Mouse (Mus musculus) embryonic stem cell, embryonic (primary cell): ENCODE results near the gene Ncf1.

Source experiments
- CTCF ChIA-PET, 4 experiments: fragments of 300-600 bp in 2 of 4; fragments of 350-600 bp in 2 of 4; sonication (Branson Sonifier 250); formaldehyde crosslinking; loops; one replicate each; lab custom pipeline; 2022; ENCODE audit warnings: inconsistent platforms in 2 of 4; lab: Charles Lee
- POLR2A ChIA-PET, 4 experiments: fragments of 300-600 bp in 2 of 4; fragments of 350-600 bp in 2 of 4; sonication (Branson Sonifier 250); formaldehyde crosslinking; loops; one replicate each; lab custom pipeline; 2022; ENCODE audit warnings: antibody characterized with exemption in 4 of 4, inconsistent platforms in 1 of 4; lab: Charles Lee

The Ncf1 gene

DNA sequence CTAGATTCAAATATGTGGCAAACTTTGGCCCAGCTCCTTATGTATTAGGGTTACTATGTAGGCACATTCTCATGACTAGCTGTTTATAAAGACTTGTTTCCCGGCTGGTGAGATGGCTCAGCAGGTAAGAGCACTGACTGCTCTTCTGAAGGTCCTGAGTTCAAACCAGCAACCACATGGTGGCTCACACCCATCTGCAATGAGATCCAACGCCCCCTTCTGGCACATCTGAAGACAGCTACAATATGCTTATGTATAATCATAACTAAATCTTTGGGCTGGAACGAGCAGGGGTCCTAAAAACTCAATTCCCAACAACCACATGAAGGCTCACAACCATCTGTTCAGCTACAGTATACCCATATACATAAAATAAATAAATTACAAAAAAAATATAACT is 24.4 kb upstream of the Ncf1 start:
- CTCF ChIA-PET, result interaction anchor here (0.6 to 2.2 kb wide), 16 partner anchors 10 to 439 kb away, joined by 3 to 7 read pairs (median 4); no protein-coding TSS in a partner anchor
- POLR2A ChIA-PET, result interaction anchor here in 2 of 4 experiments (0.5 to 1.7 kb wide), 9 partner anchors 8 to 362 kb away, joined by 3 to 4 read pairs (median 3); partner anchors contain the start of gene Rcc1l (in 2 of the 2)

- CTCF ChIA-PET, result no interaction called here
- POLR2A ChIA-PET, result interaction anchor here in 2 of 4 experiments (1.0 to 1.5 kb wide), 2 partner anchors 13 to 31 kb away, joined by 3 to 6 read pairs; no protein-coding TSS in a partner anchor
Observed at GRCm38 (mm10) chr5:134251083-134251482, 21.7 kb upstream of the Ncf1 start.

GRCm38 (mm10) chr5:134250601-134251000 is 21.2 kb upstream of the Ncf1 start:
- CTCF ChIA-PET, result interaction anchor here in 2 of 4 experiments (0.7 to 1.3 kb wide), 2 partner anchors 77 to 390 kb away, joined by 3 to 10 read pairs; no protein-coding TSS in a partner anchor
- POLR2A ChIA-PET, result interaction anchor here in 3 of 4 experiments (0.6 to 1.5 kb wide), 4 partner anchors 12 to 75 kb away, joined by 3 to 6 read pairs (median 4); no protein-coding TSS in a partner anchor

- POLR2A ChIA-PET, result interaction anchor here in 2 of 4 experiments (1.0 to 2.3 kb wide), 8 partner anchors 10 to 73 kb away, joined by 3 to 11 read pairs (median 4); no protein-coding TSS in a partner anchor
Observed at GRCm38 (mm10) chr5:134249245-134249649, 19.8 kb upstream of the Ncf1 start.

DNA sequence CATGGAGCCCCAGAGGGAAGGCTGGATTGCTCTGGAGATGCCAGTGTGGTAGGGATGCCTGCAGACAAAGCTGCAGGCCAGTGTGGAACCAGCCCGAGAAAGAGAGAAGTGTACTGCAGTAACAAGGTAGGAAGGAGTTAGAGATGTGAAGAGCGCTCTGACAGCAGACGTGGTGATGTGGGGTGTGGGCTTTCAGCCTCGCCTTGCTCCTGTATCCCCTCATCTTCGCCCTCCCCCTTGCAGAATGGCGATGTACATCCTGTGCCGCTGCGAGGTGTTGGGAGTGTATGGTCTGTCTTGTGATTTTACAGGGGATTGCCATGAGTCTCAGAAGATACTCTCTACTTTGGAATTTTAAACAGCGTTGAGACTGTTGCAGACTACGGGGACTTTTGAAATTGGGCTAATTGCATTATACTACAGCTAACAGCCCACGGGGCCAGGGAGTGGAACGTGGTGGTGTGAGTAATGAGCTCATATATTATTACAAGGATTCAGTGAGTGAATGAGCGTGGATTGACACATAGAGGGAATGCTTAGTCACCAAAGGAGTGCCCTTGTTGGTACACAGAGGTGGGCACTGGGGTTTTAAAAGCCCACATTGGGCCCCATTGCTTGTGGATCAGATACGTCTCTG is 19.3 kb upstream of the Ncf1 start:
- ChIA-PET POLR2A (interaction anchor here in 2 of 4 experiments (0.6 to 2.3 kb wide), 7 partner anchors 11 to 66 kb away, joined by 3 to 11 read pairs (median 4); partner anchors contain the start of gene Gtf2i (in 1 of the 2)), CTCF (interaction anchor here in 2 of 4 experiments (0.6 to 1.7 kb wide), 2 partner anchors 60 to 76 kb away, joined by 3 read pairs; no protein-coding TSS in a partner anchor)

More at GRCm38 (mm10) chr5:134249245-134249649, 19.8 kb upstream of the Ncf1 start:
- CTCF ChIA-PET, result interaction anchor here in 3 of 4 experiments (0.5 to 1.7 kb wide), 3 partner anchors 61 to 76 kb away, joined by 3 to 4 read pairs (median 3); no protein-coding TSS in a partner anchor

DNA sequence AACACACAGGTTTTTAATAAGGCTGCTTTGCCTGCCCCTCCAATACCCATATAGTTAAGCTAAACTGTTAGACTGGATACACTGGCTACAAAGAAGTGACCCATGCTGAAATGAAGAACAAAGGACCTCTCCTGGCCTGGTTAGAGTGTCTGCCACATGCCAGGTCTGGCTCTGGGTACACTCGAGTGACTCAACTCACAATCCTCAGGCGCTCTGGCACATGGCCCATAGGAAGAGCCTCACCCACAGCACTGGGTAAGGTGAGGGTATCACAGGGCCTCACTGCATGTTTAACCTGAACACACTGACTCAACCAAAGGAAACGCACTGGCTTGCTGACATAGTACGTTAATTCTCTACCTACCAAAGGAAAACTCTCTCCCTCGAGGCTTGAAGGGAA is 16.7 kb upstream of the Ncf1 start:
- POLR2A ChIA-PET, result interaction anchor here in 1 of 4 experiments (0.6 to 1.7 kb wide), 3 partner anchors 11 to 42 kb away, joined by 3 to 8 read pairs (median 4); no protein-coding TSS in a partner anchor

GRCm38 (mm10) chr5:134244890-134245289 is 15.5 kb upstream of the Ncf1 start:
- CTCF ChIA-PET, result interaction anchor here in 2 of 4 experiments (0.5 to 1.6 kb wide), 3 partner anchors 9 to 21 kb away, joined by 5 to 13 read pairs (median 7); no protein-coding TSS in a partner anchor
- POLR2A ChIA-PET, result interaction anchor here in 3 of 4 experiments (0.6 to 1.3 kb wide), 4 partner anchors 9 to 13 kb away, joined by 3 to 10 read pairs (median 4); no protein-coding TSS in a partner anchor

More for the DNA sequence above, 16.7 kb upstream of the Ncf1 start:
- CTCF ChIA-PET, result no interaction called here

DNA sequence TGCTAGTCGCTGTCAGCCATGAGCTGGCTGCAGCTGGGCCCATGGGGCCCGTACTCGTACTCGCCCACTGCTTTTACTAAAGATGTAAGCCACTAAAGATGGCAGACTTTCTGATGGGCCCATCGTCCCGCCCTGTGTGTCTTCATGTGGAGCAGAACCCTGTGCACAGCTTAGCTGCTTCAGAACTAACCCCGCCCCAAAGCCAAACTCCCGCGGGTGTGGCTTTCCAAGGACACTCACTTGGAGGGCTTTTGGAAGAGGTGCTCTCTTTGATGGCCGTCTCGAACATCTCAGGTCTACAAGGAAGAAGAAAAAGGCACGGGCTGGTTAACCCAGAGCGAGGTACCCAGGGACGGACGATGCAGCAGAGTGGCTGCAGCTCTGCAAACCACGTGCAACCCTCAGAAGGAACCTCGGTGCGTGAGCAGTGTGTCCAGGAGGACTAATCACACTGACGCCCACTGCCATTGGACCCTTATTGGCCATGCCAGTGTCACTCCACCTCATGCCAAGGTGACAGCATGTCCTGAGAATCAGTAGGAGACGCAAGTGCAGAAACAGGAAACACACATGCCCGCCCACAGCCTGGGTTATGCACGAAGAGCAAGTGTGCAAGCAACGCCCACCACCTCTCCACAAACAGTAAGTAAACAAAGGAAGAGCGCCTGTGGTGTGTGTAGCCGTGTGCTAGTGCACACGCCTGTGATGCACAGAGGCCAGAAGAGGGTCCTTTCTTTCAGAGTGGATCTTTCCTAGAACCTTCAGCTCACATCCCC is 14.4 kb upstream of the Ncf1 start:
- POLR2A ChIA-PET, result interaction anchor here in 2 of 4 experiments (0.6 to 1.3 kb wide), 6 partner anchors 9 to 95 kb away, joined by 3 to 4 read pairs (median 3); no protein-coding TSS in a partner anchor
- CTCF ChIA-PET, result interaction anchor here in 2 of 4 experiments (0.6 to 1.6 kb wide), 2 partner anchors 10 to 53 kb away, joined by 3 to 7 read pairs; no protein-coding TSS in a partner anchor

GRCm38 (mm10) chr5:134241831-134242230 is 12.4 kb upstream of the Ncf1 start:
- ChIA-PET CTCF (no interaction called here), POLR2A (no interaction called here)

DNA sequence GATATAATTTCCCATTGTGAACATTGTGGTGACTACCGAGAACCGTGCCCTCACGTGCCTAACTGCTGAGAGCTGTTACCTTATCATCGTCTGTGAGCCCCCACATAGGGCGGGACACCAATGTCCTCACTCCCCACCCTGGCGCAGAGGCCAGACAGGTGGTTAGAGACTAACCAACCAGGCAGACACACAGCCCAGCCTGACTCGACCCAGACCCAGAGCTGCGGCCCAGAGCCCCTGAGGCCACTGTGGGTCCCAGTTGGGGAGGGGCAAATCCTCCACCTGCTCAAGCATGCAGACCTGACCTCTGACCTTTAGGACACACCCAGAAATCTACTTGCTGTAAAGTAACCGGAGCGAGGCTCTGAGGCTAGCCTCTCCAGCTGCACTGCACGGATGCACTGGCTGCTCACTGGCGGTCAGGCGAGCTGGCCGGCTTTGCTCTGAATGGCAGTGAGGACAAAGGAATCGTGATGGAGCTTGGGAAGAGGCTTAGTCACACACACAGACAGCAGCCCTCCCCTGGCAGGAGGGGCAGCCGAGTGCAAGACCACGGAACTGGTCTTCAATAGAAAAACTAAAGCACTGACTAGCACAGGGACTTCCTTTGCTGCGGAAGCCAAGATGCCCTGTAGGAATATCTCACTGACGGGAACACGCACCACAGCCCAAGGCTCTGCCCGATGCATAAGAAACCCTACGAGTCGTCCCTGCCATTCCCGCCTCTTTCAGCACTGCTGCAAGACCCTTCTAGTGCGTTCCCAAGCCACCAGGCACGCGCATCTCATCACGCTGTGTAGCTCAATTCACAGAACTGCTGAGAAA is 8.7 kb upstream of the Ncf1 start:
- CTCF ChIA-PET, result interaction anchor here in 3 of 4 experiments (0.5 to 1.3 kb wide), 10 partner anchors 10 to 169 kb away, joined by 3 to 6 read pairs (median 3); no protein-coding TSS in a partner anchor

GRCm38 (mm10) chr5:134237508-134237907 is 8.1 kb upstream of the Ncf1 start:
- CTCF ChIA-PET, result interaction anchor here in 2 of 4 experiments (1.3 to 1.6 kb wide), 3 partner anchors 9 to 16 kb away, joined by 3 to 4 read pairs (median 3); no protein-coding TSS in a partner anchor
- POLR2A ChIA-PET, result interaction anchor here (0.5 to 3.3 kb wide), 12 partner anchors 8 to 54 kb away, joined by 3 to 11 read pairs (median 4); partner anchors contain the start of genes Gtf2ird2 (in 1 of the 4) and Ncf1 (in 1 of the 4)

More for the DNA sequence above, 8.7 kb upstream of the Ncf1 start:
- POLR2A ChIA-PET, result interaction anchor here in 3 of 4 experiments (0.5 to 3.3 kb wide), 18 partner anchors 9 to 708 kb away, joined by 3 to 11 read pairs (median 4); partner anchors contain the start of genes Cldn4 (in 1 of the 3), Gtf2ird2 (in 1 of the 3) and Ncf1 (in 1 of the 3)

- ChIA-PET POLR2A (interaction anchor here in 3 of 4 experiments (0.5 to 3.3 kb wide), 9 partner anchors 8 to 105 kb away, joined by 3 to 10 read pairs (median 4); partner anchors contain the start of genes Gtf2ird2 (in 1 of the 3) and Rcc1l (in 1 of the 3)), CTCF (interaction anchor here in 2 of 4 experiments (1.3 to 1.6 kb wide), 3 partner anchors 9 to 17 kb away, joined by 3 to 4 read pairs (median 3); no protein-coding TSS in a partner anchor)
Observed at GRCm38 (mm10) chr5:134236796-134237195, 7.4 kb upstream of the Ncf1 start.

DNA sequence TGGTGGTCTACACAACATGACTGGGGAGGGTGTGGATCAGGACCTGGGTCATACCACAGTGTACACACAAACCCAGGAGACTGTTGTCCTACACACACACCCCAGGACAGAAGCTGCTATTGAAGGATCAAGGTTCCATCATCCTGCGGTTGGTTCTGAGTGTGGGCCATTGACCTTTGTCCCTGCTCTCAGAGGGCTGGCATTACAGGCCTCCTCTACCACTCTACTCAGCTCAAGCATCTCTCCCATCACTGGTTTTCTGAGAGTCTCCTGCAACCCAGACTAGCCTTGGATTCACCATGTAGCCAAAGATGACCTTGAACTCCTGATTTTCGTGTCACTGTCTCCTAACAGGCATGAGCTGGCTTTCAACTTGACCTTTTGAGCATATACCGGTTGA is 6.8 kb upstream of the Ncf1 start:
- CTCF ChIA-PET, result interaction anchor here in 3 of 4 experiments (0.7 to 1.6 kb wide), 4 partner anchors 8 to 63 kb away, joined by 3 to 4 read pairs (median 3); no protein-coding TSS in a partner anchor

GRCm38 (mm10) chr5:134235111-134235510 is 5.7 kb upstream of the Ncf1 start:
- POLR2A ChIA-PET, result interaction anchor here in 2 of 4 experiments (0.6 to 3.3 kb wide), 8 partner anchors 9 to 175 kb away, joined by 3 to 10 read pairs (median 4); no protein-coding TSS in a partner anchor
- CTCF ChIA-PET, result no interaction called here

More for the DNA sequence above, 6.8 kb upstream of the Ncf1 start:
- POLR2A ChIA-PET, result interaction anchor here in 1 of 4 experiments (0.6 to 3.3 kb wide), 4 partner anchors 9 to 60 kb away, joined by 3 to 10 read pairs (median 5); partner anchors contain the start of genes Gtf2ird2 and Rcc1l

GRCm38 (mm10) chr5:134234205-134234604 is 4.8 kb upstream of the Ncf1 start:
- CTCF ChIA-PET, result interaction anchor here in 1 of 4 experiments (0.5 kb wide), 1 partner anchor 9 kb away, joined by 3 read pairs; no protein-coding TSS in a partner anchor
- POLR2A ChIA-PET, result interaction anchor here in 2 of 4 experiments (0.5 to 1.6 kb wide), 6 partner anchors 9 to 639 kb away, joined by 3 to 6 read pairs (median 4); no protein-coding TSS in a partner anchor

- ChIA-PET CTCF (interaction anchor here in 2 of 4 experiments (0.6 to 1.1 kb wide), 2 partner anchors 16 to 701 kb away, joined by 3 to 5 read pairs; no protein-coding TSS in a partner anchor), POLR2A (interaction anchor here in 1 of 4 experiments (0.6 kb wide), 2 partner anchors 10 to 42 kb away, joined by 3 to 4 read pairs; no protein-coding TSS in a partner anchor)
Observed at GRCm38 (mm10) chr5:134233244-134233651, 3.8 kb upstream of the Ncf1 start.
